Mouse (Mus musculus) small intestine, adult 2 months (tissue): ENCODE results near the gene Nfs1.

ENCODE experiments used
- CTCF ChIP-seq: fragments of 200-500 bp; IDR thresholded peaks from 2 replicates; pipeline ENCODE4 v1.5.1; 2012; ENCODE audit warnings: low read depth, mild to moderate bottlenecking, control low read depth, inconsistent platforms, low read length, moderate library complexity, mixed read lengths; ENCODE audit not compliant: insufficient replicate concordance, insufficient read length; ENCODE audit errors: extremely low read depth
- POLR2A ChIP-seq: fragments of 200-500 bp; IDR thresholded peaks from 2 replicates; pipeline ENCODE4 v1.6.1; 2012; ENCODE audit warnings: low read depth, mild to moderate bottlenecking, control low read depth, inconsistent platforms, low read length, moderate library complexity

- 0 out of 2 replicates have a peak, but pooled peaks have one; percentile 32 for TF ChIP-seq POLR2A
- no peak for TF ChIP-seq CTCF
Observed at GRCm38 (mm10) chr2:156190004-156190896, 46.3 kb upstream of the Nfs1 start.
